Mouse (Mus musculus) neural tube, embryonic 15.5 days (tissue): ENCODE data around the gene Zscan20. TPM values are rescaled to one million over a fixed set of nuclear protein-coding genes. Genes with fewer than 3 reads are reported as not detected.

Experiments used
- ATAC-seq: fragments of 200-750 bp; cut with Nextera tagmentation; 2 replicates; pipeline ENCODE4 v1.8.0; 2017; ENCODE audit warnings: mild to moderate bottlenecking, moderate TSS enrichment, moderate library complexity; ENCODE audit not compliant: low FRiP score
- H3K27ac ChIP-seq: fragments of 300-500 bp; sonication (generic); replicated peaks from 2 replicates; pipeline ENCODE4 v1.5.1; 2015; ENCODE audit warnings: mild to moderate bottlenecking, inconsistent platforms
- H3K27me3 ChIP-seq: fragments of 300-500 bp; sonication (generic); replicated peaks from 2 replicates; pipeline ENCODE4 v1.6.1; 2015; ENCODE audit warnings: inconsistent platforms
- H3K36me3 ChIP-seq: fragments of 300-500 bp; sonication (generic); 2 replicates; pipeline ENCODE4 v1.6.1; 2015; ENCODE audit warnings: inconsistent platforms
- H3K4me1 ChIP-seq: fragments of 300-500 bp; sonication (generic); 2 replicates; pipeline ENCODE4 v1.6.1; 2015; ENCODE audit warnings: inconsistent platforms
- H3K4me2 ChIP-seq: fragments of 300-500 bp; sonication (generic); 2 replicates; pipeline ENCODE4 v1.6.1; 2015; ENCODE audit warnings: inconsistent platforms, mild to moderate bottlenecking, moderate library complexity
- H3K4me3 ChIP-seq: fragments of 300-500 bp; sonication (generic); replicated peaks from 2 replicates; pipeline ENCODE4 v1.5.1; 2015; ENCODE audit warnings: mild to moderate bottlenecking, inconsistent platforms
- H3K9ac ChIP-seq: fragments of 300-500 bp; sonication (generic); replicated peaks from 2 replicates; pipeline ENCODE4 v1.6.1; 2015; ENCODE audit warnings: mild to moderate bottlenecking, inconsistent platforms
- H3K9me3 ChIP-seq: fragments of 300-500 bp; sonication (generic); replicated peaks from 2 replicates; pipeline ENCODE4 v1.6.1; 2016; ENCODE audit warnings: inconsistent platforms
- WGBS: fragments of 180-500 bp; shearing (Covaris S2); methylation state at CpG from one replicate; pipeline ENCODE4 v1.1.7; 2015; ENCODE audit warnings: mixed read lengths; 5-methylcytosine and 5-hydroxymethylcytosine counted together
- polyA plus RNA-seq: library from polyadenylated mRNA; unstranded; fragments of >200 nt; fragmentation: Nextera tagmentation; extraction: Ambion mirVana; gene quantifications from 2 replicates; pipeline ENCODE4 v1.2.1, GENCODE M21; 2015

The Zscan20 gene
- polyA plus RNA-seq, result 4.3 and 4.5 TPM in 2 replicates

- Histone ChIP-seq H3K4me3 (peak within 1 kb of the TSS; percentile 59), H3K36me3 (no peaks in the 10 kb centered on the region), H3K27me3 (no peaks in the 10 kb centered on the region), H3K9ac (peak within 1 kb of the TSS; percentile 54), H3K9me3 (no peaks in the 10 kb centered on the region), H3K27ac (peak within 1 kb of the TSS; percentile 73), H3K4me2 (peak within 1 kb of the TSS; percentile 70), H3K4me1 (peaks cover 23% of the 10 kb centered on the region)
- under 1% methylated on average over 24 of the region's 24 CpGs for WGBS
- ATAC-seq, result peak; percentile 96
Measured at GRCm38 (mm10) chr4:128609925-128610402, at the start of gene Zscan20. Gene Zscan20, minus strand, starts transcription at chr4:128610098.

GRCm38 (mm10) chr4:128655446-128655845 lies 45.5 kb upstream of the Zscan20 start:
- Histone ChIP-seq H3K4me2 (peak overlapping the region; percentile 84), H3K4me1 (peaks cover 55% of the 10 kb centered on the region), H3K27ac (peak overlapping the region; percentile 92), H3K4me3 (peak overlapping the region; percentile 79), H3K9me3 (no peaks in the 10 kb centered on the region), H3K27me3 (no peaks in the 10 kb centered on the region), H3K9ac (peak overlapping the region; percentile 83), H3K36me3 (no peaks in the 10 kb centered on the region)
- 0% methylated on average over 12 of the region's 12 CpGs for whole genome bisulfite sequencing
- no peak for ATAC-seq

- H3K4me2 ChIP-seq, result peak within 1 kb of the TSS; percentile 84
- H3K9ac ChIP-seq, result peak within 1 kb of the TSS; percentile 83
- peak within 1 kb of the TSS; percentile 92 for H3K27ac ChIP-seq
- H3K36me3 ChIP-seq, result no peaks in the 10 kb centered on the region
- H3K4me3 ChIP-seq, result peak within 1 kb of the TSS; percentile 79
- peak; percentile 96 for ATAC-seq
- no peaks in the 10 kb centered on the region for H3K9me3 ChIP-seq
- no peaks in the 10 kb centered on the region for H3K27me3 ChIP-seq
- H3K4me1 ChIP-seq, result peaks cover 55% of the 10 kb centered on the region
- under 1% methylated on average over 72 of the region's 85 CpGs for WGBS
Measured at GRCm38 (mm10) chr4:128654505-128655381, 44.8 kb upstream of the Zscan20 start, which contains the start of gene Phc2. Gene Phc2, plus strand, starts transcription at chr4:128654702.

GRCm38 (mm10) chr4:128652584-128653298 lies 42.8 kb upstream of the Zscan20 start:
- Histone ChIP-seq H3K27ac (peak overlapping the region; percentile 62), H3K27me3 (no peaks in the 10 kb centered on the region), H3K9ac (no peak overlapping the region), H3K36me3 (no peaks in the 10 kb centered on the region), H3K4me2 (no peak overlapping the region), H3K4me3 (no peak overlapping the region), H3K9me3 (no peaks in the 10 kb centered on the region), H3K4me1 (peaks cover 56% of the 10 kb centered on the region)
- WGBS, result 6% methylated on average over 5 of the region's 5 CpGs
- 0 out of 2 replicates have a peak, but pooled peaks have one; percentile 6 for ATAC-seq

- Histone ChIP-seq H3K27ac (peak overlapping the region; percentile 62; the same call in 1 of the 2 replicates), H3K9me3 (no peaks in the 10 kb centered on the region), H3K36me3 (no peaks in the 10 kb centered on the region), H3K27me3 (no peaks in the 10 kb centered on the region), H3K4me2 (no peak overlapping the region), H3K9ac (no peak overlapping the region), H3K4me1 (peaks cover 46% of the 10 kb centered on the region), H3K4me3 (no peak overlapping the region)
- ATAC-seq, result no peak
- 54% methylated on average over 3 of the region's 3 CpGs for WGBS
Measured at GRCm38 (mm10) chr4:128651530-128651929, 41.6 kb upstream of the Zscan20 start.

- no peak overlapping the region for H3K4me3 ChIP-seq
- 45% methylated on average over 8 of the region's 8 CpGs for WGBS
Measured at GRCm38 (mm10) chr4:128648567-128649255, 38.8 kb upstream of the Zscan20 start.

GRCm38 (mm10) chr4:128646762-128647161 lies 36.9 kb upstream of the Zscan20 start:
- Histone ChIP-seq H3K27me3 (no peaks in the 10 kb centered on the region), H3K4me3 (no peak overlapping the region), H3K4me1 (peaks cover 11% of the 10 kb centered on the region; the same call in 1 of the 2 replicates), H3K4me2 (no peak overlapping the region), H3K9me3 (no peaks in the 10 kb centered on the region), H3K9ac (no peak overlapping the region), H3K36me3 (no peaks in the 10 kb centered on the region), H3K27ac (no peak overlapping the region)
- WGBS, result 53% methylated on average over 7 of the region's 7 CpGs
- ATAC-seq, result no peak

More at GRCm38 (mm10) chr4:128648567-128649255, 38.8 kb upstream of the Zscan20 start:
- peaks cover 30% of the 10 kb centered on the region for H3K4me1 ChIP-seq
- no peak overlapping the region for H3K4me2 ChIP-seq
- no peak overlapping the region for H3K9ac ChIP-seq
- H3K27ac ChIP-seq, result no peak overlapping the region
- no peaks in the 10 kb centered on the region for H3K27me3 ChIP-seq
- H3K9me3 ChIP-seq, result no peaks in the 10 kb centered on the region
- H3K36me3 ChIP-seq, result no peaks in the 10 kb centered on the region
- no peak for ATAC-seq

GRCm38 (mm10) chr4:128645896-128646295 lies 36.0 kb upstream of the Zscan20 start:
- Histone ChIP-seq H3K9ac (no peak overlapping the region), H3K4me2 (no peak overlapping the region), H3K9me3 (no peaks in the 10 kb centered on the region), H3K27ac (no peak overlapping the region), H3K4me1 (0 out of 2 replicates have a peak, but pooled peaks cover 8% of the 10 kb centered on the region), H3K4me3 (no peak overlapping the region), H3K36me3 (no peaks in the 10 kb centered on the region), H3K27me3 (no peaks in the 10 kb centered on the region)
- ATAC-seq, result no peak
- 83% methylated on average over 6 of the region's 6 CpGs for WGBS

GRCm38 (mm10) chr4:128641766-128642717 lies 32.1 kb upstream of the Zscan20 start:
- no peaks in the 10 kb centered on the region for H3K9me3 ChIP-seq
- H3K4me3 ChIP-seq, result no peak overlapping the region
- peak overlapping the region; percentile 10; the same call in 1 of the 2 replicates for H3K27ac ChIP-seq
- no peak overlapping the region for H3K4me2 ChIP-seq
- 26% methylated on average over 23 of the region's 23 CpGs for WGBS
- H3K36me3 ChIP-seq, result no peaks in the 10 kb centered on the region
- no peaks in the 10 kb centered on the region for H3K27me3 ChIP-seq
- H3K9ac ChIP-seq, result no peak overlapping the region
- peaks cover 15% of the 10 kb centered on the region for H3K4me1 ChIP-seq
- ATAC-seq, result no peak

GRCm38 (mm10) chr4:128638265-128638923 lies 28.5 kb upstream of the Zscan20 start:
- Histone ChIP-seq H3K9me3 (no peaks in the 10 kb centered on the region), H3K9ac (no peak overlapping the region), H3K36me3 (no peaks in the 10 kb centered on the region), H3K27ac (no peak overlapping the region), H3K4me2 (no peak overlapping the region), H3K4me3 (no peak overlapping the region), H3K4me1 (peaks cover 28% of the 10 kb centered on the region), H3K27me3 (no peaks in the 10 kb centered on the region)
- 70% methylated on average over 18 of the region's 18 CpGs for WGBS
- no peak for ATAC-seq
